8 mouse cellular contexts compared by ENCODE assay signal in genomic region chr11:115173549-115174339, GRCm38 (mm10). TPM values are rescaled to one million over a fixed set of nuclear protein-coding genes. Genes with fewer than 3 reads are reported as not detected.
A peak's percentile ranks its signal among the peaks of the same experiment; 100 is the strongest.
DNase-seq lines count a peak whose midpoint lies in the region; ATAC-seq and TF ChIP-seq lines count a peak whose summit lies in the region.

No protein-coding gene starts in this region.

- peaks cover 21% of the 10 kb centered on the region for H3K4me1 ChIP-seq in hindbrain, postnatal 0 days (ENCODE audit: insufficient read depth, low read length)
- H3K4me1 ChIP-seq in liver, postnatal 0 days (ENCODE audit: insufficient read depth): peaks cover 55% of the 10 kb centered on the region

- no peaks in the 10 kb centered on the region for H3K27me3 ChIP-seq in hindbrain, postnatal 0 days (ENCODE audit: insufficient read depth, low read length)
- no peaks in the 10 kb centered on the region for H3K27me3 ChIP-seq in liver, postnatal 0 days (ENCODE audit: insufficient read depth, low read length)

- no peak overlapping the region for H3K9ac ChIP-seq in hindbrain, postnatal 0 days (replicated peaks; ENCODE audit: low read length)
- no peak overlapping the region; the same call in 1 of the 2 replicates for H3K9ac ChIP-seq in liver, postnatal 0 days (replicated peaks)

- TF ChIP-seq CTCF in hindbrain, postnatal 0 days (IDR thresholded peaks at IDR 0.05; ENCODE audit: low read depth): no peak
- no peak for TF ChIP-seq CTCF in liver, postnatal 0 days (IDR thresholded peaks at IDR 0.05; ENCODE audit: low read depth)

- TF ChIP-seq EP300 in liver, postnatal 0 days (IDR thresholded peaks at IDR 0.05; ENCODE audit: low read depth): no peak

- H3K4me3 ChIP-seq in hindbrain, postnatal 0 days (ENCODE audit: low read length): no peak overlapping the region
- no peak overlapping the region for H3K4me3 ChIP-seq in liver, postnatal 0 days (ENCODE audit: low read depth, low read length)

- H3K9me3 ChIP-seq in hindbrain, postnatal 0 days (ENCODE audit: low read length): no peaks in the 10 kb centered on the region
- no peaks in the 10 kb centered on the region for H3K9me3 ChIP-seq in liver, postnatal 0 days (ENCODE audit: low read length)

- peak; percentile 69 to 71 for DNase-seq in urinary bladder, adult 18-20 months (ENCODE audit: low spot score in 2 of 2)
- DNase-seq in urinary bladder, postnatal 25 days (ENCODE audit: low spot score): no peak
- no peak for DNase-seq in hindbrain, postnatal 0 days (ENCODE audit: low spot score)
- DNase-seq in liver, postnatal 0 days: no peak
- DNase-seq in thymus, postnatal 4 days: peak; percentile 57
- no peak for DNase-seq in left cerebral cortex, adult 8-10 months (ENCODE audit: low spot score in 2 of 2)
- no peak for DNase-seq in layer of hippocampus, postnatal 36 days

- H3K27ac ChIP-seq in hindbrain, postnatal 0 days: 0 out of 2 replicates have a peak overlapping the region, but pooled peaks have one; percentile 26
- H3K27ac ChIP-seq in liver, postnatal 0 days (ENCODE audit: low read depth): no peak overlapping the region

- no peak for ATAC-seq in hindbrain, postnatal 0 days
- ATAC-seq in liver, postnatal 0 days: no peak
- no peak for ATAC-seq in frontal cortex, adult (ENCODE audit: low TSS enrichment)

- 13% methylated on average over 16 of the region's 16 CpGs for WGBS in hindbrain, postnatal 0 days
- 25% methylated on average over 16 of the region's 16 CpGs for WGBS in liver, postnatal 0 days (ENCODE audit: insufficient replicate concordance)

- H3K36me3 ChIP-seq in hindbrain, postnatal 0 days (ENCODE audit: insufficient read depth, low read length): no peaks in the 10 kb centered on the region
- H3K36me3 ChIP-seq in liver, postnatal 0 days (replicated peaks; ENCODE audit: insufficient read depth, low read length): peaks cover 27% of the 10 kb centered on the region

- H3K4me2 ChIP-seq in hindbrain, postnatal 0 days (ENCODE audit: low read depth, low read length): 0 out of 2 replicates have a peak overlapping the region, but pooled peaks have one; percentile 17
- H3K4me2 ChIP-seq in liver, postnatal 0 days (ENCODE audit: low read depth, low read length): peak overlapping the region; percentile 31

RNA-seq across cellular contexts. Expression of gene Slc9a3r1, which starts 10.6 kb away (rescaled TPM):
- 72.6 and 76.9 TPM in 2 replicates for total RNA-seq in hindbrain, postnatal 0 days (2014; rRNA removed)
- polyA plus RNA-seq in hindbrain, postnatal 0 days (2015; fragmentation: Nextera tagmentation; extraction: Ambion mirVana): 91.8 and 98.2 TPM in 2 replicates
- polyA plus RNA-seq in liver, postnatal 0 days (2015; fragmentation: Nextera tagmentation; extraction: Ambion mirVana): 101 and 115 TPM in 2 replicates
- total RNA-seq in left cerebral cortex, adult 8-10 months (2022): 10 to 100 TPM; 63.4 to 73.8 (median 67.8) TPM
- total RNA-seq in layer of hippocampus, postnatal 36 days (2021): 10 to 100 TPM; 72.1 to 73.7 TPM

RNA-seq across cellular contexts. Expression of gene Tmem104, which starts 13.5 kb away (rescaled TPM):
- total RNA-seq in hindbrain, postnatal 0 days (2014; rRNA removed): 6.4 and 11.1 TPM in 2 replicates
- polyA plus RNA-seq in hindbrain, postnatal 0 days (2015; fragmentation: Nextera tagmentation; extraction: Ambion mirVana): 10.1 and 13.5 TPM in 2 replicates
- 5.7 and 7.1 TPM in 2 replicates for polyA plus RNA-seq in liver, postnatal 0 days (2015; fragmentation: Nextera tagmentation; extraction: Ambion mirVana)
- total RNA-seq in left cerebral cortex, adult 8-10 months (2022): 10 to 100 TPM; 14.0 to 24.5 (median 16.9) TPM
- 10 to 100 TPM; 16.7 to 19.1 TPM for total RNA-seq in layer of hippocampus, postnatal 36 days (2021)

RNA-seq across cellular contexts. Expression of gene Nat9, which starts 13.9 kb away (rescaled TPM):
- 17.3 and 27.8 TPM in 2 replicates for total RNA-seq in hindbrain, postnatal 0 days (2014; rRNA removed)
- 17.3 and 22.2 TPM in 2 replicates for polyA plus RNA-seq in hindbrain, postnatal 0 days (2015; fragmentation: Nextera tagmentation; extraction: Ambion mirVana)
- 16.5 and 16.7 TPM in 2 replicates for polyA plus RNA-seq in liver, postnatal 0 days (2015; fragmentation: Nextera tagmentation; extraction: Ambion mirVana)
- 10 to 100 TPM; 27.0 to 33.4 (median 29.6) TPM for total RNA-seq in left cerebral cortex, adult 8-10 months (2022)
- total RNA-seq in layer of hippocampus, postnatal 36 days (2021): 10 to 100 TPM; 21.7 to 24.1 TPM

RNA-seq across cellular contexts. Expression of gene Cd300lf, which starts 40.0 kb away (rescaled TPM):
- not detected in 2 replicates for total RNA-seq in hindbrain, postnatal 0 days (2014; rRNA removed)
- polyA plus RNA-seq in hindbrain, postnatal 0 days (2015; fragmentation: Nextera tagmentation; extraction: Ambion mirVana): 0.23 and 0.37 TPM in 2 replicates
- 8.5 and 9.3 TPM in 2 replicates for polyA plus RNA-seq in liver, postnatal 0 days (2015; fragmentation: Nextera tagmentation; extraction: Ambion mirVana)
- 1 to 10 TPM in 2 of 4 experiments, under 1 TPM in 2; 0.30 to 2.6 (median 0.83) TPM for total RNA-seq in left cerebral cortex, adult 8-10 months (2022)
- total RNA-seq in layer of hippocampus, postnatal 36 days (2021): under 1 TPM; 0.22 to 0.58 TPM

Comparison
In these comparisons a context has a peak if more than half of its experiments do, and no peak if none do; other contexts are left out.
1. DNase-seq: peak in urinary bladder, adult 18-20 months (2 of 2) and thymus, postnatal 4 days (single experiment); none in urinary bladder, postnatal 25 days (single experiment), hindbrain, postnatal 0 days (single experiment), liver, postnatal 0 days (single experiment), left cerebral cortex, adult 8-10 months (0 of 2) and layer of hippocampus, postnatal 36 days (0 of 2).